8 mouse cellular contexts compared by ENCODE assay signal in the genomic region with DNA sequence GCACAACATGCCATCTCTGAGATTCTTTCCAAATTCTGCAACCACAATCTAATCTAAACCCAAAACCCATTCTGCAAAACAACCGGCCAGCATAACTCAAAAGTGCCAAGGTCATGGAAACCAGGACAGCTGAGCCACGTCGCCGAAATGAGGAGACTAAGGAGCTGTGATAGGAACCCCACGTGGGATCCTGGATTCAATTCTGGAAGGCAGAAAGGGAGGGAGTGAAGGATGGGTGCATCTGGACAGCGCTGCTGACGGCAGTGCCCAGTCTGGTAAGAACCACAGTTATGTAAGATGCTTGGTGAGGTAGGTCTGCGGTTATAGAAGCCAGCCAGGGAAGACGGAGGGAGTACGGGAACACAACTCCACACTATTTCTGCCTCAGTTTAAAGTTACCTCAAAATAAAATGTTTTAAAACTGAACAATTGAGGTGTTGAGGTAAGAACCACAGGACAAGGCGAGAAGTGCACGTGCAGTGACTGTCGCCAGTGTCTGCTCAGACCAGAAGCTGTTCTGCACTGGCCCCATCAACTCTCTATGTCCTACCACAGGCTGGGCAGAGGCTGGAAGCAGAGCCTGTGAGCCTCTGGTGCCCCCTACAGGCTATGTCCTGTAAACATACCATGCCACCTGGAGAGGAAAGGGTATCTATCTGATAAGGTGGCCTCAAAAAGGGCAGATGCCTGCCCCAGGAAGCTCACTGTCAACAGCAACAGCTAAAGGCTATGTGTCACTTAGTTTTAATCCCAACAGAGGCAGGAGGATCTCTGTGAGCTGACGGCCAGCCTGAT. TPM values are rescaled to one million over a fixed set of nuclear protein-coding genes. Genes with fewer than 3 reads are reported as not detected.
A peak's percentile ranks its signal among the peaks of the same experiment; 100 is the strongest.
DNase-seq lines count a peak whose midpoint lies in the region; ATAC-seq and TF ChIP-seq lines count a peak whose summit lies in the region.

No protein-coding gene starts in this region.

- no peak overlapping the region for H3K9ac ChIP-seq in midbrain, embryonic 11.5 days (ENCODE audit: low read length)
- no peak overlapping the region for H3K9ac ChIP-seq in midbrain, embryonic 15.5 days
- no peak overlapping the region for H3K9ac ChIP-seq in hindbrain, postnatal 0 days (replicated peaks; ENCODE audit: low read length)
- no peak overlapping the region for H3K9ac ChIP-seq in midbrain, embryonic 14.5 days (replicated peaks; ENCODE audit: low read length)

- TF ChIP-seq CTCF in hindbrain, postnatal 0 days (IDR thresholded peaks at IDR 0.05; ENCODE audit: low read depth) = peak; percentile 85
- TF ChIP-seq CTCF in left cerebral cortex, adult 2 months (IDR thresholded peaks at IDR 0.05) = peak; percentile 87

- DNase-seq in midbrain, embryonic 11.5 days (ENCODE audit: low spot score, missing footprints) = peak; percentile 92
- DNase-seq in cerebellum, adult 11-12 months = peak; percentile 46
- peak; percentile 48 to 56 for DNase-seq in frontal cortex, postnatal 36 days (ENCODE audit: low spot score in 2 of 2)
- DNase-seq in hindbrain, postnatal 0 days (ENCODE audit: low spot score) = peak; percentile 66
- DNase-seq in left cerebral cortex, adult 2 months (ENCODE audit: extremely low spot score in 1 of 2, low spot score in 2 of 2) = peak; percentile 33 to 66
- peak; percentile 81 for DNase-seq in midbrain, embryonic 14.5 days
- DNase-seq in spleen, postnatal 4 days (ENCODE audit: low spot score in 2 of 2) = peak; percentile 58 to 85

- no peaks in the 10 kb centered on the region; the same call in 1 of the 2 replicates for H3K36me3 ChIP-seq in midbrain, embryonic 11.5 days (ENCODE audit: control insufficient read depth, insufficient read depth, low read length)
- H3K36me3 ChIP-seq in midbrain, embryonic 15.5 days (replicated peaks) = 0 out of 2 replicates have a peak, but pooled peaks cover 13% of the 10 kb centered on the region
- peaks cover 21% of the 10 kb centered on the region for H3K36me3 ChIP-seq in hindbrain, postnatal 0 days (ENCODE audit: insufficient read depth, low read length)
- H3K36me3 ChIP-seq in midbrain, embryonic 14.5 days (ENCODE audit: control insufficient read depth, insufficient read depth, low read length) = peaks cover 57% of the 10 kb centered on the region

- no peaks in the 10 kb centered on the region for H3K9me3 ChIP-seq in midbrain, embryonic 11.5 days (ENCODE audit: control insufficient read depth, low read length)
- no peaks in the 10 kb centered on the region for H3K9me3 ChIP-seq in midbrain, embryonic 15.5 days
- no peaks in the 10 kb centered on the region for H3K9me3 ChIP-seq in hindbrain, postnatal 0 days (ENCODE audit: low read length)
- no peaks in the 10 kb centered on the region for H3K9me3 ChIP-seq in midbrain, embryonic 14.5 days (ENCODE audit: control insufficient read depth, low read length)

- no peaks in the 10 kb centered on the region for H3K4me1 ChIP-seq in midbrain, embryonic 11.5 days (ENCODE audit: control insufficient read depth, insufficient read depth, low read length)
- 0 out of 2 replicates have a peak, but pooled peaks cover 2% of the 10 kb centered on the region for H3K4me1 ChIP-seq in midbrain, embryonic 15.5 days
- H3K4me1 ChIP-seq in hindbrain, postnatal 0 days (ENCODE audit: insufficient read depth, low read length) = no peaks in the 10 kb centered on the region
- H3K4me1 ChIP-seq in midbrain, embryonic 14.5 days (ENCODE audit: control insufficient read depth, insufficient read depth, low read length) = no peaks in the 10 kb centered on the region

- H3K27ac ChIP-seq in midbrain, embryonic 11.5 days (ENCODE audit: low read depth, low read length) = no peak overlapping the region
- no peak overlapping the region for H3K27ac ChIP-seq in midbrain, embryonic 15.5 days
- no peak overlapping the region for H3K27ac ChIP-seq in hindbrain, postnatal 0 days
- H3K27ac ChIP-seq in left cerebral cortex, adult 2 months = no peak overlapping the region
- no peak overlapping the region for H3K27ac ChIP-seq in midbrain, embryonic 14.5 days (replicated peaks; ENCODE audit: low read depth, low read length)

- WGBS in midbrain, embryonic 11.5 days = 83% methylated on average over 14 of the region's 14 CpGs
- 80% methylated on average over 14 of the region's 14 CpGs for WGBS in midbrain, embryonic 15.5 days
- 82% methylated on average over 14 of the region's 14 CpGs for WGBS in hindbrain, postnatal 0 days
- 81% methylated on average over 14 of the region's 14 CpGs for WGBS in midbrain, embryonic 14.5 days

- no peak for ATAC-seq in midbrain, embryonic 11.5 days (ENCODE audit: low FRiP score)
- ATAC-seq in midbrain, embryonic 15.5 days (replicated peaks) = no peak
- peak; percentile 57; the same call in 1 of the 2 replicates for ATAC-seq in hindbrain, postnatal 0 days
- no peak for ATAC-seq in midbrain, embryonic 14.5 days (ENCODE audit: low FRiP score, low TSS enrichment)

- no peak overlapping the region for H3K4me2 ChIP-seq in midbrain, embryonic 11.5 days
- no peak overlapping the region for H3K4me2 ChIP-seq in midbrain, embryonic 15.5 days
- H3K4me2 ChIP-seq in hindbrain, postnatal 0 days (ENCODE audit: low read depth, low read length) = no peak overlapping the region
- H3K4me2 ChIP-seq in midbrain, embryonic 14.5 days (ENCODE audit: low read length) = no peak overlapping the region

- H3K4me3 ChIP-seq in midbrain, embryonic 11.5 days (ENCODE audit: low read depth, low read length) = no peak overlapping the region
- no peak overlapping the region for H3K4me3 ChIP-seq in midbrain, embryonic 15.5 days
- H3K4me3 ChIP-seq in hindbrain, postnatal 0 days (ENCODE audit: low read length) = no peak overlapping the region
- no peak overlapping the region for H3K4me3 ChIP-seq in left cerebral cortex, adult 2 months
- no peak overlapping the region for H3K4me3 ChIP-seq in midbrain, embryonic 14.5 days (replicated peaks; ENCODE audit: low read depth, low read length)

- intact Hi-C loops in left cerebral cortex, adult 2 months (cut with DNase I) = loop anchor here (1.0 to 5.0 kb wide), 2 partner anchors 48 to 225 kb away; no protein-coding TSS in a partner anchor

- no peaks in the 10 kb centered on the region for H3K27me3 ChIP-seq in midbrain, embryonic 11.5 days (ENCODE audit: control insufficient read depth, insufficient read depth, low read length)
- no peaks in the 10 kb centered on the region for H3K27me3 ChIP-seq in midbrain, embryonic 15.5 days (replicated peaks)
- no peaks in the 10 kb centered on the region for H3K27me3 ChIP-seq in hindbrain, postnatal 0 days (ENCODE audit: insufficient read depth, low read length)
- no peaks in the 10 kb centered on the region for H3K27me3 ChIP-seq in midbrain, embryonic 14.5 days (ENCODE audit: control insufficient read depth, insufficient read depth, low read length)

RNA-seq across cellular contexts. Expression of gene Gpx3, which starts 25.3 kb away (rescaled TPM):
- polyA plus RNA-seq in midbrain, embryonic 11.5 days (2014; fragmentation: Nextera tagmentation; extraction: Ambion mirVana) = 57.2 and 60.5 TPM in 2 replicates
- polyA plus RNA-seq in midbrain, embryonic 15.5 days (2015; fragmentation: Nextera tagmentation; extraction: Ambion mirVana) = 26.5 and 30.0 TPM in 2 replicates
- total RNA-seq in hindbrain, postnatal 0 days (2014; rRNA removed) = 28.5 and 30.5 TPM in 2 replicates
- 78.0 and 78.1 TPM in 2 replicates for polyA plus RNA-seq in hindbrain, postnatal 0 days (2015; fragmentation: Nextera tagmentation; extraction: Ambion mirVana)
- total RNA-seq in left cerebral cortex, adult 2 months (2021) = 10 to 100 TPM in 1 of 2 experiments, 1 to 10 TPM in 1; 6.2 to 10.2 TPM
- 22.2 and 22.6 TPM in 2 replicates for polyA plus RNA-seq in midbrain, embryonic 14.5 days (2014; fragmentation: Nextera tagmentation; extraction: Ambion mirVana)

RNA-seq across cellular contexts. Expression of gene Tnip1, which starts 35.2 kb away (rescaled TPM):
- 8.9 and 9.9 TPM in 2 replicates for polyA plus RNA-seq in midbrain, embryonic 11.5 days (2014; fragmentation: Nextera tagmentation; extraction: Ambion mirVana)
- 15.4 and 16.4 TPM in 2 replicates for polyA plus RNA-seq in midbrain, embryonic 15.5 days (2015; fragmentation: Nextera tagmentation; extraction: Ambion mirVana)
- 15.3 and 16.7 TPM in 2 replicates for total RNA-seq in hindbrain, postnatal 0 days (2014; rRNA removed)
- 17.1 and 19.8 TPM in 2 replicates for polyA plus RNA-seq in hindbrain, postnatal 0 days (2015; fragmentation: Nextera tagmentation; extraction: Ambion mirVana)
- total RNA-seq in left cerebral cortex, adult 2 months (2021) = 10 to 100 TPM; 38.3 to 38.4 TPM
- 15.1 and 15.5 TPM in 2 replicates for polyA plus RNA-seq in midbrain, embryonic 14.5 days (2014; fragmentation: Nextera tagmentation; extraction: Ambion mirVana)
